Mouse (Mus musculus): ENCODE measurements at regions not wholly inside any gene's neighbourhood (a gene's known extent, or its start where the extent isn't known, plus 50 kb on each side); places are given as distances from the start of the nearest gene placed in this dataset.
A peak's percentile ranks its signal among the peaks of the same experiment; 100 is the strongest.

DNA sequence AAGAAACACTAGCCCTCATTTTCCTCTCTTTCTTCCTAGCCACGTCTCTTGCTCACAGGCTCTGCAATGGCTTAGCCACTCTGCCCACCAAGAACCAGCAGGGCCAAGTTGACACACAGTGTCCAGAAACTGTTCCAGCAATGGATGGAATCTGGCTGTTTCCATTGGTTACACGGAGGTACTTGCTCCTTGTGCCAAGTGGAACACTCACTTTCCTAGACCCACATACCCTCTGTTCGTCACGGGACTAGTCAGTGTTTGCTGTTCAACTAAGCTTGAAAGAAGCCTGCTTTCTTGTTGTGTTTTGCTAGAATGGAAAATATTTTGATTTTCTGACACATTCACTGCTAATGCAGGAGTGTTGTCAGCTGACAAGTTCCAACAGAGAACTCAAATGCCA is 575.7 kb upstream of the Gulo start:
- Histone ChIP-seq H3K9ac (no peak overlapping the region), H3K27ac (no peak overlapping the region), H3K4me1 (no peaks in the 10 kb centered on the region), H3K4me2 (no peak overlapping the region), H3K27me3 (replicated peaks) (no peaks in the 10 kb centered on the region), H3K36me3 (replicated peaks) (no peaks in the 10 kb centered on the region), H3K4me3 (no peak overlapping the region), H3K9me3 (no peaks in the 10 kb centered on the region)
- WGBS = 76% methylated on average over 4 of the region's 4 CpGs
- ATAC-seq (replicated peaks) = no peak

DNA sequence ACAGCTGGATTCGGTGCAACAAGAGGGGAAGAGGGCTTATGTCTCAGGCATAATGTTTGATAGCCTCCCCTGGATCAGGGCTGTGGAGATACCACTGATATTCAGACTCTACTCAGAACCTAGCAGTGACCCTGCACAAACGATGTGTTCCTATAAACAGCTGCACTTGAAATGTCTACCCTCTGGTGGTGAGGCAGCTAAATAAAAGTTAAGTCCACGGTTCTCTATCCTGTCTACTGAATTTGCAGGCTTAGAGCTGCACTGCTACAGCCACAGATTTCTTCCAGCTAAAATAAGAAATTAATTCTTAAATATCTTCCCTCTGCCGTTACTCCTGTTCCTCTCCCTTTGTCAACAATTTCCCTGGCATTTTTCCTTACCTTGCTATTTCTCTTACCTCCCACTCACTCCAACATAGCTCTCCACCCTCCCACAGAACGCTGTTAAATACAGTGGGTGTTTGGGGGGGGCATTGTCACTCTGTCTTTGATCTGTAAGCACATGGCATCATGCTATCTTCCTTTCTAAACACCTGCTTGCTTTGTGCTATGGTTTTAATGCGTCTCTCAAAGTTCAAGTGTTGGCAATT is 571.0 kb upstream of the Gulo start:
- no peak for ATAC-seq (replicated peaks)
- Histone ChIP-seq H3K4me3 (no peak overlapping the region), H3K4me2 (no peak overlapping the region), H3K27ac (no peak overlapping the region), H3K4me1 (no peaks in the 10 kb centered on the region), H3K9me3 (no peaks in the 10 kb centered on the region), H3K27me3 (replicated peaks) (no peaks in the 10 kb centered on the region), H3K36me3 (replicated peaks) (no peaks in the 10 kb centered on the region), H3K9ac (no peak overlapping the region)
- WGBS = 68% methylated on average over 6 of the region's 6 CpGs

DNA sequence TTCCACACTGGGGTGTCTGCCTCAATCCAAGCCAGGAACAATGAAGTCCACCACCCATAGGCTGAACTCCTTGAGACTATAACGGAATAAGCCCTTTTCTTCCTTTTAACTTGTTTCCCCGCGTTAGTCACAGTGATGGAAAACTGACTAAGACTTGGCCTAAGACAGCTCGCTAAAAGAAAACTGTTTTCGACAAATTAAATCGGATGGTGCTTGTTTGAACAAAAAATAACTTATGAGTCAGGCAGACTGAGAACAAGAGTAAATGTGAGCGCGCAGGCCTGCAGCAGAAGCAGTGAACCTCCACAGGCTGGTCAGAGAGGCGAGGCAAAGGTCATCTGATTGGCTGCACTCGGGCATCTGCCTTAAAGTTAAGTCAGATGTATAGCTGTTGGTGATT is 557.6 kb upstream of the Gulo start:
- H3K36me3 ChIP-seq (replicated peaks) = no peaks in the 10 kb centered on the region
- H3K4me1 ChIP-seq = no peaks in the 10 kb centered on the region
- no peaks in the 10 kb centered on the region for H3K27me3 ChIP-seq (replicated peaks)
- H3K27ac ChIP-seq = no peak overlapping the region
- H3K4me3 ChIP-seq = no peak overlapping the region
- no peak overlapping the region for H3K4me2 ChIP-seq
- no peak overlapping the region for H3K9ac ChIP-seq
- WGBS = 68% methylated on average over 10 of the region's 10 CpGs
- H3K9me3 ChIP-seq = no peaks in the 10 kb centered on the region
- no peak for ATAC-seq (replicated peaks)

DNA sequence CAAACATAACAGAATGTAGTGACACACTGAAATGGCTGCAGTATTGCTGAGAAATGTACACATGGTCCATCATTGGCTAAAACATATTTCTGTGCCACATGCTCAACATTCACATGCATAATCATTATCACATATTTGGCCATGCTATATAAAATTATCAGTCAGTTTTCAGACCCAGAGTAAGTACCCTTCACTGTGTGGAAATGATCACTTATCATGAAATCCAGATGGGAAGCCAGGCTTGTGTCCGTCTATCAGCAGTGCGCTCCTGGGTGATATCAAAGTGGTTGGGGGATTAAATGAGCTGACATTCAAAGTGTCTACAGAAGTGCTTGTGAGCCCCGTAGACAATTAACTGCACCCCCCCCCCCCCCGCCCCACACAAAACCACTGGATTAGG is 553.7 kb upstream of the Gulo start:
- H3K36me3 ChIP-seq (replicated peaks) = no peaks in the 10 kb centered on the region
- 38% methylated on average over 4 of the region's 4 CpGs for WGBS
- no peaks in the 10 kb centered on the region for H3K9me3 ChIP-seq
- H3K4me1 ChIP-seq = no peaks in the 10 kb centered on the region
- ATAC-seq (replicated peaks) = no peak
- no peak overlapping the region for H3K4me3 ChIP-seq
- no peaks in the 10 kb centered on the region for H3K27me3 ChIP-seq (replicated peaks)
- H3K9ac ChIP-seq = no peak overlapping the region
- no peak overlapping the region for H3K4me2 ChIP-seq
- H3K27ac ChIP-seq = no peak overlapping the region

DNA sequence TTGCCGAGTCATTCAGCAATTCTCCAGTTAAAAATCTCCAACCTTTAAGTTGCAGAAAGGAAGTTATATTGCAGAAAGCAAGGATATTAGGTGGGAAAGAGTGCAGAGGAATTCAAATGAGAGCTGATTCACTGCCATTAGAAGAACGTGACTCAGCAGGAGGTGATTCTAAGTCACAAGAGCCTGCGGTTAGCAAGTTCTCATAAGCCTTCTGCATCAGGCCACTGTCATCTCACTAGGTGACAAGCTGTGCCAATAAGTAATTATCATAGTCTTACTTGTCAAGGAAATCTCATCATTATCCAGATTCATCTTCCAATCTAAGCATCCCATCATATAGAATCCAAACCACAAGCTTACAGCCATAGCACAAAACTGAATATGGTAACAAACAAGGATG is 552.7 kb upstream of the Gulo start:
- Histone ChIP-seq H3K27me3 (replicated peaks) (no peaks in the 10 kb centered on the region), H3K36me3 (replicated peaks) (no peaks in the 10 kb centered on the region), H3K4me2 (no peak overlapping the region), H3K9ac (no peak overlapping the region), H3K4me1 (no peaks in the 10 kb centered on the region), H3K27ac (no peak overlapping the region), H3K9me3 (no peaks in the 10 kb centered on the region), H3K4me3 (no peak overlapping the region)
- no peak for ATAC-seq (replicated peaks)
- WGBS = 66% methylated on average over 3 of the region's 3 CpGs

DNA sequence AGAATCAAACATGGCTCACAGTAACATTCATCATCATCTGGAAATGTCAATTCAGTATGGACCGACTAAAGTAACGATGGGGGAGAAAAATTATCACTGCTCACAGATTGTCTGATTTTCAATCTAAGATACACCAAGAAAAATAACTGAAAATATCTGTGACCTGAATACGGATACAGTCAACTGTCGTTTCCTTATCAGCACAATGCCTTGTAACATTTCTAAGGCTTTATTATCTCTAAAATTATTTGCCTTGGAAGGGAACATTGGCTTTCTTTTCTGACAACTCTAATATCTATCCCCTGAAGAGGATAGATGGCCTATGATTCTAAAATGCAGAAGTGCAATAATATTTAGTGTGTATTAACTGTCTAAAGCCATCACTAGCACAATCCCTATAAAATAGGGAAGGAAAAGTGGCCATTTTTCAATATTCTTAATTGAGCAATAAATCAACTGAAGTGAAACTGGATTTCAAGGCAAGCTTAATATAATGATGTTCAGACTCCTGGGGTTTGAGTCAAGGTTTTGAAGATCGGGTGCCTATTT is 552.1 kb upstream of the Gulo start:
- Histone ChIP-seq H3K9ac (no peak overlapping the region), H3K4me3 (no peak overlapping the region), H3K36me3 (replicated peaks) (no peaks in the 10 kb centered on the region), H3K27me3 (replicated peaks) (no peaks in the 10 kb centered on the region), H3K27ac (no peak overlapping the region), H3K4me1 (no peaks in the 10 kb centered on the region), H3K9me3 (no peaks in the 10 kb centered on the region), H3K4me2 (no peak overlapping the region)
- no peak for ATAC-seq (replicated peaks)
- WGBS = 81% methylated on average over 5 of the region's 5 CpGs

DNA sequence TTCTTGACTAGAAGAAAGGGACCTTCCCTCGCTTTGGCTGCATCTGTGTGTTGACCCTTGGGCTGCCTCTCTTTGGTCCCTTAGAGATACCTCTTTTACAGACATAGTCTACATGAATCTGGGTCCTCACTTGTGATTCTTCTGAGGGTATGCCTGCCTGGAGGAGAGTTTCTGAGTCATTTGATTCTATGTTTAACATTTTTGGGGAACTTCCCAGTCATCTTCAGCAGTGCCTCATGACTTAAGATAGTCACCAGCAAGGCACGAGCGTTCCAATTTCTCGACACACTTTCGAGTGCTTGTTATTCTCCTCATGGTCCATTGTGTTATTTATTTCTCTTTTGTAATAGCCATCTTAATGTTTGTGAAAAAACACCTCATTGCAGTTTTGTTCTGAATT is 549.4 kb upstream of the Gulo start:
- H3K4me1 ChIP-seq = no peaks in the 10 kb centered on the region
- H3K36me3 ChIP-seq (replicated peaks) = no peaks in the 10 kb centered on the region
- ATAC-seq (replicated peaks) = no peak
- no peak overlapping the region for H3K9ac ChIP-seq
- H3K9me3 ChIP-seq = no peaks in the 10 kb centered on the region
- 91% methylated on average over 5 of the region's 5 CpGs for WGBS
- no peak overlapping the region for H3K27ac ChIP-seq
- H3K4me2 ChIP-seq = no peak overlapping the region
- H3K4me3 ChIP-seq = no peak overlapping the region
- no peaks in the 10 kb centered on the region for H3K27me3 ChIP-seq (replicated peaks)

DNA sequence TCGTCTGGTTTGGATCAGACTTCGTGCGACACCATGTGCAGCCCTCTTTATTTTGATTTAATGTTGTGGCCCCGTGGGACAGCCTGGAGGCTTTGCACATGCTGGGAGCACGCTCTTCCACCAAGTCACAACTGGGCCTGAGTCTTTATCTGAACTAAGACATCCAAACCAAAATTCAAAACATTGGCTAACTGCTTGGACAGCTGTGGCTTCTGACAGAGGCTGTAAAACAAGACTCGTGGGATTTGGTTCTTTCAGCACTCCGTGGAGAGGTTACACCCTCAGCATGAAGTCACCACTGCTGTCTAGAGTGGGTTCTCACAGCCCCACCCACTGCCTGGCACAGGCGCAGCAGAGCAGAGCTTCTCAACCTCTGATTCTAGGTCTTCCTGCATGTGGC is 548.6 kb upstream of the Gulo start:
- H3K27ac ChIP-seq = no peak overlapping the region
- 82% methylated on average over 8 of the region's 8 CpGs for WGBS

DNA sequence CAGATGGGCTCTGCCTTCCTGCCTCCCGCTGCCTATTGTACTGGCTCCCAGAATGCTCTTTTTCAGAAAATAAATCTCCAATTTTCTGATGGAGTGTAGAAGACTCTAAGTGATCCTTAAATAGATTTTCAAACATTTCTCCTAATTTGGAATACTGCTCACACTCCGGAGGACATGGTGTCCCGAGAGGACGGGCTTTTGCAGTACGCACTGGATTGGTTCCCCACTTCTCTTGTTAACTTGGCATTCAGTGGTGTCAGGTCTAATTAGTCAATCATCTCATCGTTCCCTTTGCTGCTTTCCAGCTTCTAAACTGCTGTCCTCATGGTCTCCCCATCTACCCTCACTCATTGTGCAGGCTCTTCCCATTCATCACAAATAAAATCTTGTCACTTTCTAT is 529.5 kb upstream of the Gulo start:
- 72% methylated on average over 6 of the region's 6 CpGs for WGBS
- ATAC-seq (replicated peaks) = no peak
- Histone ChIP-seq H3K9ac (no peak overlapping the region), H3K9me3 (no peaks in the 10 kb centered on the region), H3K4me2 (no peak overlapping the region), H3K36me3 (replicated peaks) (no peaks in the 10 kb centered on the region), H3K4me3 (no peak overlapping the region), H3K27ac (no peak overlapping the region), H3K27me3 (replicated peaks) (no peaks in the 10 kb centered on the region), H3K4me1 (no peaks in the 10 kb centered on the region)

More for the DNA sequence above, 548.6 kb upstream of the Gulo start:
- Histone ChIP-seq H3K27me3 (replicated peaks) (no peaks in the 10 kb centered on the region), H3K9me3 (no peaks in the 10 kb centered on the region), H3K4me2 (no peak overlapping the region), H3K4me1 (no peaks in the 10 kb centered on the region), H3K9ac (no peak overlapping the region), H3K36me3 (replicated peaks) (no peaks in the 10 kb centered on the region), H3K4me3 (no peak overlapping the region)
- no peak for ATAC-seq (replicated peaks)

DNA sequence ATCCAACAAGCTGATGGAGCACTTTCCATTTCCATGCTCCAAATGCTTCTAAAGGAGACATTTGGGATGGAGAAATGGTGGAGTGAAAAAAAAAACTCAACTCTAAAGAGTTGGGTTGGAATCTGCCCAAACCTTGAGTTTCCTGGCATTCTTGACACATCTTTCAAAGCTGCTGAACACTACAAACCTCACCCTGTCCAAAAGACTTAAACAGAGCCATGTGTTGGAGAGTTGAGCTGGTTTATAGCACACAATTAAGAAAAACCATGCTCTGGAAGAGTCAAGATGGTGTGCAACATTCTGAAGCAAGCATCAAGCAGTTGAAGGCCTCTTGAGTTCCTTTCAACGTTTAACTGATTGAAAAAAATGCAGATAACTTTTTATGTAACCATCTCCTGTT is 525.7 kb upstream of the Gulo start:
- Histone ChIP-seq H3K4me2 (no peak overlapping the region), H3K9ac (no peak overlapping the region), H3K27me3 (replicated peaks) (no peaks in the 10 kb centered on the region), H3K27ac (no peak overlapping the region), H3K4me3 (no peak overlapping the region), H3K36me3 (replicated peaks) (no peaks in the 10 kb centered on the region), H3K9me3 (no peaks in the 10 kb centered on the region), H3K4me1 (no peaks in the 10 kb centered on the region)
- ATAC-seq (replicated peaks) = no peak
- 32% methylated on average over 1 of the region's 1 CpGs for WGBS

DNA sequence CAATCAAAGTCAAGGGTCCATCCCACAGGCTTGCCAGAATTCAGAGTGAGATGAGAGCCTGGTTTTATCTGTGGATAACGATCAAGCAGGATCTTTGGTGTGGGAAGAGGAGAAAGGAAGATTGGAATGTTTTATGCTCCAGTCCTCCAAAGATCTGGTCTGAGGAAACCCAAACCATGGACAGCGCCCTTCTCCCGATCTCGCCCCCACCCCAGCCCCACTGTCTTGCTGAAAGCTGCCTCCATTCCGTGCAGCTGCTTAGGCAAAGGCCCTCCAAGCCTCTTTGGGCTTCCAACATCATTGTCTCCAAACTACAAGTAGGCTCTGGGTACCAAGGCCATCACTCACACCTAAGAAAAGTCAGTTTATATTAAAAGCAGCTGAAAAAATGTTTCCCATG is 519.1 kb upstream of the Gulo start:
- H3K9ac ChIP-seq = no peak overlapping the region
- peaks cover under 1% of the 10 kb centered on the region; the same call in 1 of the 2 replicates for H3K4me1 ChIP-seq
- no peaks in the 10 kb centered on the region for H3K36me3 ChIP-seq (replicated peaks)
- no peaks in the 10 kb centered on the region for H3K9me3 ChIP-seq
- H3K4me3 ChIP-seq = no peak overlapping the region
- WGBS = 48% methylated on average over 5 of the region's 5 CpGs
- ATAC-seq (replicated peaks) = no peak
- H3K27me3 ChIP-seq (replicated peaks) = no peaks in the 10 kb centered on the region
- H3K4me2 ChIP-seq = no peak overlapping the region
- H3K27ac ChIP-seq = no peak overlapping the region

DNA sequence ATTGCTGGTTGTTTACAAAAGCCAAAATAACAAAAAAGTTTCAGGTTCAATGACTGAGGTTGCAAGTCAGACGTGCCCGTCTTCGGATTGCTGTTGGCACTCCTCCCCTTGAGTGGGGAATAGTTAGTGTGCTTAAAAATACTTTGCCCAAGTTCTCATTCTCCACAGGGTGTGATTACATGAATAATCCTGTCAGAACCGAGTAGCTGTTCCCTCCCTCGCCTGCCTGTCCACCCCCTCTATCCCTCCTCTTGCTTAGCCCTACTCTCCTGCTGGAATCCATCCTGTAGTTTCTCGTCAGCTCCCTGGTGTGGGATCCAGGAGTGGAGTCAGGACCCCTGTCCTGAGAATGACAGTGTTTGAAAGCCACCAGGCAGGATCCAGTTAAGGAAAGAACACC is 518.1 kb upstream of the Gulo start:
- Histone ChIP-seq H3K27ac (no peak overlapping the region), H3K9ac (no peak overlapping the region), H3K4me3 (no peak overlapping the region), H3K4me1 (peaks cover 10% of the 10 kb centered on the region), H3K27me3 (replicated peaks) (no peaks in the 10 kb centered on the region), H3K36me3 (replicated peaks) (no peaks in the 10 kb centered on the region), H3K4me2 (no peak overlapping the region), H3K9me3 (no peaks in the 10 kb centered on the region)
- WGBS = 70% methylated on average over 6 of the region's 6 CpGs
- no peak for ATAC-seq (replicated peaks)

DNA sequence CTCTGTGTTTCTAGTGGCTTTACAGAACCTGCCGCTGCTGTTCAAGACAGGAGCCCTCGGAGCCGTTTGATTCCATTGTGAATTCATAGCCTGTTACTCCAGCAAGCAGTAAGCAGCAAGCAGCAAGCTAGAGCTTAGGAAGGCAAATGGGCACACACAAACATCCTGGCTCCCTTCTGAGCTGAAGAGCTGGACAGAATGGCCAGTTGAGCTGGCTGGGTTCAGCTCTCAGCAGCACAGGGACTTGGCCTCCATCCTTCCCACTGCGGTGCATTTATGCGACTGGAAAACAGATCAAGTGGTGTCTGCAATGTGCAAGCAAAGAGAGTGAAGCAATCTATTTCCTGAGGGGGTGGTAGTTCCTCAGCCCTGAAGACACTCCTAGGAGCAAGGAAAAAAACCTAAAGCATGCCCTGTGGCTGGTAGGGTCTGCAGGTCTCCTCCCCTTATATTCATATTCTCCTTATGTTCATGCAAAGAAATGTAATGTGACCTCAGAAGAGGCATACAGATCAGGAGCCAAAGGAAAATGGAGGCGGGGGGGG is 513.9 kb upstream of the Gulo start:
- ATAC-seq (replicated peaks) = no peak
- no peak overlapping the region for H3K9ac ChIP-seq

More for the DNA sequence above, 513.9 kb upstream of the Gulo start:
- no peak overlapping the region for H3K4me3 ChIP-seq
- H3K36me3 ChIP-seq (replicated peaks) = no peaks in the 10 kb centered on the region
- 55% methylated on average over 6 of the region's 6 CpGs for WGBS
- H3K27ac ChIP-seq = peak overlapping the region; percentile 65
- no peak overlapping the region for H3K4me2 ChIP-seq
- no peaks in the 10 kb centered on the region for H3K27me3 ChIP-seq (replicated peaks)
- H3K4me1 ChIP-seq = peaks cover 12% of the 10 kb centered on the region
- no peaks in the 10 kb centered on the region for H3K9me3 ChIP-seq

All from midbrain, embryonic 15.5 days (tissue).